10 mouse cellular contexts compared by ENCODE assay signal in genomic region chr2:179399645-179400249, GRCm38 (mm10). TPM values are rescaled to one million over a fixed set of nuclear protein-coding genes. Genes with fewer than 3 reads are reported as not detected.
DNase-seq lines count a peak whose midpoint lies in the region; ATAC-seq and TF ChIP-seq lines count a peak whose summit lies in the region.
"Had no signal": no experiment of that assay in that cellular context is flagged by ENCODE, and none has a peak within 500 bp of the region (broad histone marks: within the 10 kb centered on the region; RNA-seq: fewer than 3 reads in every experiment).

No protein-coding gene starts in this region.

- WGBS in neural tube, embryonic 12.5 days = 74% methylated on average over 14 of the region's 14 CpGs
- WGBS in midbrain, postnatal 0 days = 60% methylated on average over 14 of the region's 14 CpGs

- H3K4me2 ChIP-seq in neural tube, embryonic 12.5 days (replicated peaks) = no peak overlapping the region
- H3K4me2 ChIP-seq in midbrain, postnatal 0 days (ENCODE audit: low read depth, low read length, poor library complexity, severe bottlenecking) = no peak overlapping the region
- H3K4me2 ChIP-seq: heart, embryonic 15.5 days had no signal

- H3K4me1 ChIP-seq in neural tube, embryonic 12.5 days = no peaks in the 10 kb centered on the region
- no peaks in the 10 kb centered on the region for H3K4me1 ChIP-seq in midbrain, postnatal 0 days (ENCODE audit: insufficient read depth, low read length)
- H3K4me1 ChIP-seq: heart, embryonic 15.5 days had no signal

- DNase-seq in cerebellum, postnatal 14 days = peak; percentile 59 to 64
- DNase-seq in neural tube, embryonic 10.5 days (ENCODE audit: extremely low spot score, low spot score) = no peak
- peak; percentile 8 for DNase-seq in layer of hippocampus, adult 9-11 months
- DNase-seq in midbrain, postnatal 0 days (ENCODE audit: low spot score) = peak; percentile 86
- no peak for DNase-seq in gastrocnemius, postnatal 36 days
- DNase-seq in lung, postnatal 14 days = no peak

- intact Hi-C loops in gastrocnemius, postnatal 36 days (cut with DNase I) = no loop called here

- H3K36me3 ChIP-seq in neural tube, embryonic 12.5 days = no peaks in the 10 kb centered on the region
- H3K36me3 ChIP-seq in midbrain, postnatal 0 days (ENCODE audit: insufficient read depth, low read length) = no peaks in the 10 kb centered on the region
- H3K36me3 ChIP-seq: heart, embryonic 15.5 days had no signal

- no peaks in the 10 kb centered on the region for H3K27me3 ChIP-seq in neural tube, embryonic 12.5 days (replicated peaks)
- H3K27me3 ChIP-seq in midbrain, postnatal 0 days (ENCODE audit: insufficient read depth, low read length) = no peaks in the 10 kb centered on the region
- H3K27me3 ChIP-seq: heart, embryonic 15.5 days; Patski had no signal

- no peak for TF ChIP-seq CTCF in midbrain, postnatal 0 days (IDR thresholded peaks at IDR 0.05)

- ATAC-seq in cerebellum, adult (ENCODE audit: insufficient number of reproducible peaks, low FRiP score, low TSS enrichment) = no peak
- ATAC-seq in neural tube, embryonic 12.5 days (ENCODE audit: low FRiP score, low read depth) = peak; percentile 56; the same call in 1 of the 2 replicates
- ATAC-seq in midbrain, postnatal 0 days (ENCODE audit: low FRiP score) = peak; percentile 63; the same call in 1 of the 2 replicates
- ATAC-seq: Patski had no signal

- no peak overlapping the region for H3K9ac ChIP-seq in neural tube, embryonic 12.5 days
- H3K9ac ChIP-seq in midbrain, postnatal 0 days (replicated peaks; ENCODE audit: low read length, poor library complexity, severe bottlenecking) = no peak overlapping the region
- H3K9ac ChIP-seq: heart, embryonic 15.5 days had no signal

- no peaks in the 10 kb centered on the region for H3K9me3 ChIP-seq in neural tube, embryonic 12.5 days
- no peaks in the 10 kb centered on the region for H3K9me3 ChIP-seq in midbrain, postnatal 0 days (ENCODE audit: low read length)
- H3K9me3 ChIP-seq: heart, embryonic 15.5 days had no signal

- no peak overlapping the region for H3K27ac ChIP-seq in neural tube, embryonic 12.5 days
- H3K27ac ChIP-seq in midbrain, postnatal 0 days (ENCODE audit: low read depth, low read length) = no peak overlapping the region
- H3K27ac ChIP-seq: heart, embryonic 15.5 days had no signal

- no peak overlapping the region for H3K4me3 ChIP-seq in neural tube, embryonic 12.5 days
- no peak overlapping the region for H3K4me3 ChIP-seq in midbrain, postnatal 0 days (ENCODE audit: low read depth, low read length)
- H3K4me3 ChIP-seq: heart, embryonic 15.5 days had no signal

RNA-seq across cellular contexts. Expression of gene Cdh4, which starts 42.5 kb away (rescaled TPM):
- 19.1 and 22.6 TPM in 2 replicates for polyA plus RNA-seq in neural tube, embryonic 12.5 days (2016; fragmentation: Nextera tagmentation; extraction: Ambion mirVana)
- total RNA-seq in midbrain, postnatal 0 days (2014; rRNA removed) = 86.6 and 93.6 TPM in 2 replicates
- polyA plus RNA-seq in midbrain, postnatal 0 days (2015; fragmentation: Nextera tagmentation; extraction: Ambion mirVana) = 63.8 and 64.9 TPM in 2 replicates
- total RNA-seq in gastrocnemius, postnatal 36 days (2021) = 1 to 10 TPM; 5.1 to 8.2 TPM
- polyA plus RNA-seq: Patski had no signal

Comparison
In these comparisons a context has a peak if more than half of its experiments do, and no peak if none do; other contexts are left out.
1. DNase-seq: peak in cerebellum, postnatal 14 days (2 of 2), layer of hippocampus, adult 9-11 months (single experiment) and midbrain, postnatal 0 days (single experiment); none in neural tube, embryonic 10.5 days (single experiment), gastrocnemius, postnatal 36 days (0 of 2) and lung, postnatal 14 days (single experiment).